Mouse (Mus musculus) mouse trophoblast stem cell (cell line): ENCODE results near the gene Dnal4.

ENCODE experiments used
- in situ Hi-C, 2 experiments: fragments of 300-500 bp; cut with MseI, MboI; formaldehyde crosslinking; loops; 2 replicates in 1 of 2; 3 replicates in 1 of 2; pipeline ENCODE4 v1.15.1; 2025

Dnal4 gene

DNA sequence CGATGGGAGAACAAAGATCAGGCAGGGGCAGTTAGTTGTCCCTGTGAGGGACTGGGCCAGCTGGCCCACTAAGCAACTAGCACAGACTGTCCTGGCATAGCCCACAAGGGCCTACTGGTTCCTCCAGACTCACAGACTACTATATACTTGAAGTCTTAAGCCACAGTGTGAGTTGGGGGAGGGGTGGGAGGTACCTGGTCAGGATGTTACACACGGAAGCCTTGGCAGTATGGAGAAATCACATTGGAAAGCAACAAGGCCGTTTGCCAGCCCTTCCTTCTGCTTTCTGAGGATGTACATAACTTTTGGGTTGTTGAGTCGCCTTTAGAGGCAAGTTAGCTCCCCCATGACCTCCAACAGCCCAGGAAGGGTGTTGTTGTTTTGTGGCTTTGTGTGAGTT, 44.0 kb downstream of the Dnal4 start:
- in situ Hi-C loops = no loop called here

DNA sequence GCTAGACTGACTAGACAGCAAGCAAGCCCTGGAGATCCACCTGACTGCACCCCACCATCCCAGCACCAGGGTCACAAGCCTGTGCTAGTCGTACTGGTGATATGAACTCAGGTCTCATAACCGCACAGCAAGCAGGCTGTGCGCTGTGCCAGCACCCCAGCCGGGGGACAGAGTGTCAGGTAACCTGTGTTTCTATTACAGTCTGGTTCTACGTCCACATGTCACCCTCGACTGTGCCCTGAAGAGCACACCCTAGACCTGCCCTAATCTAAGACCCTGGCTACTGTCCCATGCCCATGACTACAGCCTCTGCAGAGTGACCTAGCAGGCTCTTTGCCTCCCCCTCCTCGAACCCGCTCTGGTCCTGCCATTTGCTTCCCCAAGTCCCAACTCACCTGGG, 44.5 kb downstream of the Dnal4 start:
- in situ Hi-C loops = no loop called here

DNA sequence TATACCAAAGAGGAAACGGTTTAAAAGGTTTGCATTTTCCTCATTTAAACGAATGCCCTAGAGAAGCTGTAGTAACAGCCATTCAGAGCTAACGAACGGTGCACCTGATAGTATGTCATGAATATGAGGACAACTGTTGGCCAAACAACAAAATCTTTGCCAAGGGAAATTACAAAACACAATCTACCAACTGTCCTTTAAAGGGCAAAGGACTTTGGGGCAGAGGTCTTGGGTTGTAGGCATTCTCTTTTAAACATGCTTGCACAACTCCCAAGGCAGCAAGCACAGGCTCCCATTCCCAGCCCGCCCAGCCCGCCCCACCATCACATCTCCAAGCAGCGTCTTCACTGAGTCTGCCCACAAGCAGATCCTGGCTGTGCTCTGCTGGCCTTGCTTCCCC, 46.1 kb downstream of the Dnal4 start:
- in situ Hi-C loops = no loop called here

DNA sequence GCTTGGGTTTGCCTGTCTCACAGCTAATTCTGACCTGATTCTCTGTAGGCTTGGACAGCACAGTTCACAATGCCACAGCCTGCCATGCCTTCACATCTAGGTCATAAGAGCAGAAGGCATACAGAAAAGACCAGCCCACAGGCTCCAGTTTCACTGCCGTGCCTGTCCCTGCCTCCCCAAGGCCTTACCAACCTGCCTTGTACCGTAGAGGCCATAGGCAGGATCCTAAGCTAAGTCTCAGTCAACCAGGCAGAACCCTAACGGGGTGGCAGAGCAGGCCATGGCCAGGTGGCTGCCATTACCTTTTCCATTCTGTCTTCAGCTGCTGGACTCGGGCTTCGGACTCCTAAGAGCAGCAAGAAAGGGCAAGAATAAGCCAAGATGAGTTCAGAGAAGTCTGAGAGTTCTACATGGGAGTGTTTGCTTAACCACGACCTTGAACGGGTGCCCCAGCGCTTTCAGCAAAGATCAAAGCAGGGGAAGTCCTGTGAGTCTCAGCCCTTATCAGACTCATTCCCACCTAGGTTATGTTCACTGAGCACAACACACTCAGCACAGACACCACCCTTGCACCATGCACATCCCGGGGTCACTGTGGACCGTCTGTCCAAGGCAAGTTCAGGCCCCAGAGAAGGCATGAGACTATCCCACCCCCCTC, 48.8 kb downstream of the Dnal4 start:
- in situ Hi-C loops = no loop called here

DNA sequence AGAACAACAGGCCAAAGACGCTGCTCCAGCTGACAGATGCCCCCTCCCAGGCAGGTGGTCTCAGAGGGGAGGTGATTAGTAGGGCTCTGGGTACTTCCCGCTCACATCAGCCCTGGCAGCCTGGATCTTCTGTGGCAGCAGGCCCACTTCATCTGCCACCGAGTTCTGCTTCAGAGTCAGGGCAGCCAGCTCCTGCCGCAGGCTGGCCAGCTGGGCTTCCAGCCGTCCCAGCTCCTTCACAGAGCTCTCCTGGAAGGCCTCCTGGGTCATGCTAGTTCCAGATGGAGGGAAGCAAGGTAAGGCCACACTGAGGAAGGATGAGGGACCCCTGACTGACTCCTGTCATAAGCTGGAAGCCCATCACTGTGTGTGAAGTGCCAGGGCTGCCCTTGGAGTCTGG, 49.3 kb downstream of the Dnal4 start:
- in situ Hi-C loops = no loop called here

DNA sequence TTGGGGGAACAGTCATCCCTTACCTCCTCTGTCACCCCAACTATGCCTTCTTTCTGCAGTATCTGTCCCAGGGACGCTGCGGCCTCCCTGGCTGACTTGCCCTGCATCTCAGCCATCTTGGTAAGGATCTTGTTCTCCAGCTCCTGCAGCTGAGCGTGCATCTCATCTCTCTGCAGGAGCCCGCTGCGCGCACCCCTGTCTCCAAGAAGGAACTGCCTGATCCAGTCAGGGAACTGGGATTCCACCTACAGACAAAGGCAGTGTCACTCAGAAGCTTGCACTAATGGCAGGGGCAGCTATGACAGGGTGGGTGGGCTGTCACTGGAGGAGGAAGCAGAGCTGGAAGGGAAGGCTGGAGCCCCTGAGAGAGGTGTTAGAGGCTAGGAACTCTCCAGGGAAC, 49.8 kb downstream of the Dnal4 start:
- in situ Hi-C loops = no loop called here

DNA sequence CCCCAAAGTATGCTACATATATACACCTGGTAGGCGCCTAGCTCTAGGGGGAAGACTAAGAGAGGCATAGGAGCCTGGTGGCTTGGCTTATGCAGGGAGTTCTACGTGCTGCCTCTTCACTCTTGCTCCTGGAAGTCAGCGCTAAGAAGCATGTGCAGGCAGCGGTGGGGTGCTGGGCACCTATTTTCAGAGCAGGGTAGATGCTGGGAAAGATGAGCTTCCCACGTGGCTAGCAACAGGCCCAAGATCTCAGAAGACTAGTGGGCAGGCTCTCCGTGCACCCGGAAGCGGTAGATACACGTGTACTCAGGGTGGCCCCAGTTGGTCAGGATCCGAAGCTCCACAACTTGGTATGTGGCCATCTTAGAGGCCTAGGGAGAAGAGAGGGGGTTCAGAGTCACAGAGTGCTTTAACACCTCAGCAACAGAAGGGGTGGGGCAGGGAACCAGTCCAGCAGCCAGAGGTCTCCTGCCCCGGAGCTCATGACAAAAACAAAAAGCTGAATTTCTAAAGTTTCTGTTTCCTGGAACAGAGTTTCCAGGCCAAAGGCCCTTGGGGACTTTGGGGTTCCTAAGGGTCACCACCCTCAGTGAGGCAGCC, 52.4 kb downstream of the Dnal4 start:
- in situ Hi-C loops = no loop called here

DNA sequence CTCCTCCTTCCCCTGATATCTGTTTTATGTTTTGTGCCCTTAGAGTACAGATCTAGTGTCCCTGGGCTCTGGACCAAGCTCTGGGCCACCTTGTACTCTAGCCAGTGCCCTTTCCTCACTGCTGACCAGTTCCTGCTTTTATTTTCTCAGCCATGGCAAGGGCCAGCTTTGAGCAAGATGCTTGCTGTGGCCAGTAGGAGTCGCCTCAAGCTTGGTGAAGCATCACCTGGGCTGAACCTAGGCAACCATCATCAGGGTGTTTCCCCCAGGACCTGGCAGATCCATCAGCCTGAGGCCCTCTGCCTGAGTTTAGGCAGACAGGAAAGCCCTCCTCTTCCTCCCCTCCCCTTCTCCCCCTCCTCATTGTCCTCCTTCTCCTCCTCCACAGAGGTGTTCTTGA, 54.2 kb downstream of the Dnal4 start:
- in situ Hi-C loops = no loop called here

DNA sequence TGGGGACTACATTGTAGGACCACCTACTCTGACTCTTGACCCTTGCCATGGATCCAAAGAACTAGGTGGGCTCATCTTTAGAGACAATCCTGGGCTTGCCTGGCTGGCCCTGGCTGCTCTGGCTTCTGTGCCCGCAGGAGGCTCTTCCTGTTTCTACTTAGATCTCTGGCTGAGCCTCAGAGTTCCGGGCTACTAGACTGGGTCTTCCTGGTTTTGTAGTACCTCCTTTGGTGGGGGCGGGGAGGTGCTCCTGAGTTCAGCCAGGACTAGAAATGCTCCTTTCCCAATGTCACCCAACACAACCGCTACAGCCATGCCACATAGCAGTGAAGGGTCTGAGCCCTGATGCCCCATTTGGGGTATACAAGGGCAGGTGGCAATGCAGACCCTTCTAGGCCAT, 56.9 kb downstream of the Dnal4 start:
- in situ Hi-C loops = no loop called here

DNA sequence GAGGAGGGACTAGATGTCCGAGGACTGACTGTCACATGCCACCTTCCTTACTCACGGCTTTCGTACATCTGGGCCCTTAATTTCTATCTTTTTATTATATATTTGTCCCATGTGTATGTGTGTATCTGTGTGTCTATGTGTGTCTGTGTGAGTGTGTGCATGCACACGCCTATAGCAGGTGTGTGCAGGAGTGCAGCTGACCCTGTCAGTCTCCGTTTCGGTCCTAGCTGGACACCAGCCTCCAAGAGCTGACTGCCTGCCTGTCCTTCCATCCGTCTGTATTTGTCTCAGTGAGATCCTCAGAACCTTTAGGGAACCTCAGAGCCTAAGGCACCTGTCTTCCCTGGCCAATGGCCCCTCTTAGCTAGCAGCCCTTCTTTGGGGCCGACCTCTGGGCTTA, 57.4 kb downstream of the Dnal4 start:
- in situ Hi-C loops = no loop called here

DNA sequence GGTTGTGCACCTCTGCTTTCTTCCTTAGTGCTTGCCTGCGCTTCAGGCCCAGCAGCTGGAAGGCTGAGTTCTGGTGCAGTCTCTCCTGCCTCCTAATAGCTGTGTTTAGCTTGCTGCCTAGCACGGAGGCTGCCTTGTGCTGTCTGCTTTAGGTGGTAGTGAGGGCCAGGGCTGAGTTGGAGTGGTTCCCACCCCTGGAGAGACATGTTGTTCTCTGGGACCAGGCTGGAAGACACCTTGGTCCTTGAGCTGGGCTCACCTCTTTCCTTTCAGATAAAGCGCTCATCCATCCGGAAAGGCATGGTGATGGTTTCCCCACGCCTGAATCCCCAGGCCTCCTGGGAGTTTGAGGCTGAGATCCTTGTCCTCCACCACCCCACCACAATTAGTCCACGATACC, 60.9 kb downstream of the Dnal4 start:
- in situ Hi-C loops = no loop called here

DNA sequence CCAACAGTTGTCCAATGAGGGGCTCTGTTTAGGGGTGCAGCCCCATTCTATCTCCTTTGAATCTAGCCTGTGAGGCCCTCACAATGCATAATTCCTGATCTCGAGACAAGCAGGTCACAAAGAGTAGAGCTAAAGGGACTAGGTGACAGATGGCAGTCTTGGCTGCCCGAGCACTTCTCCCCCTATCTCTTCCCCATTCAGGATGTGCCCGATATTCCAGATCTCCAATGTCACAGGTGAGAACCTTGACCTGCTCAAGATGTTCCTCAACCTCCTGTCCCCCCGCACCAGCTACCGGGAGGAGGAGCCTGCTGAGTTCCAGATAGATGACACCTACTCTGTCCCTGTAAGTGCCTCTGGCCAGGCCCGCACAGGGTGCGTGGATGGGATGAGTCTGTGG, 62.0 kb downstream of the Dnal4 start:
- in situ Hi-C loops = no loop called here
